8 mouse cellular contexts compared by ENCODE assay signal in genomic region chr1:33669708-33670141, GRCm38 (mm10). TPM values are rescaled to one million over a fixed set of nuclear protein-coding genes. Genes with fewer than 3 reads are reported as not detected.
A peak's percentile ranks its signal among the peaks of the same experiment; 100 is the strongest.
DNase-seq lines count a peak whose midpoint lies in the region; ATAC-seq lines count a peak whose summit lies in the region.

Gene Prim2, minus strand, starts transcription at chr1:33669795.

- peak within 1 kb of the TSS; percentile 76 for H3K27ac ChIP-seq in intestine, embryonic 15.5 days
- H3K27ac ChIP-seq in midbrain, embryonic 10.5 days (replicated peaks), result peak within 1 kb of the TSS; percentile 87

- peak; percentile 70 for DNase-seq in adrenal gland, adult 8-10 months
- DNase-seq in embryo, embryonic 11 days, result peak; percentile 94
- peak; percentile 84 to 85 for DNase-seq in gastrocnemius, postnatal 36 days
- DNase-seq in left cerebral cortex, postnatal 36 days (ENCODE audit: low spot score in 2 of 2), result peak; percentile 85 to 87
- DNase-seq in midbrain, embryonic 10.5 days (ENCODE audit: low spot score), result peak; percentile 90
- DNase-seq in right cerebral cortex, postnatal 36 days (ENCODE audit: low spot score in 2 of 2), result peak; percentile 75 to 76
- DNase-seq in yolk sac, embryonic 10.5 days (ENCODE audit: low spot score), result peak; percentile 86

- H3K27me3 ChIP-seq in intestine, embryonic 15.5 days (replicated peaks), result no peaks in the 10 kb centered on the region
- no peaks in the 10 kb centered on the region for H3K27me3 ChIP-seq in midbrain, embryonic 10.5 days (ENCODE audit: low read depth, poor library complexity, severe bottlenecking)

- intact Hi-C loops in gastrocnemius, postnatal 36 days (cut with DNase I), result loop anchor here (5.0 to 10.0 kb wide), 2 partner anchors 68 to 225 kb away; no protein-coding TSS in a partner anchor
- intact Hi-C loops in left cerebral cortex, postnatal 36 days (cut with DNase I), result loop anchor here (2.0 to 5.0 kb wide), 2 partner anchors 69 to 293 kb away; no protein-coding TSS in a partner anchor

- H3K36me3 ChIP-seq in intestine, embryonic 15.5 days, result no peaks in the 10 kb centered on the region; the same call in 1 of the 2 replicates
- H3K36me3 ChIP-seq in midbrain, embryonic 10.5 days, result peaks cover 35% of the 10 kb centered on the region

- H3K9me3 ChIP-seq in intestine, embryonic 15.5 days, result no peaks in the 10 kb centered on the region
- no peaks in the 10 kb centered on the region for H3K9me3 ChIP-seq in midbrain, embryonic 10.5 days (replicated peaks)

- peak within 1 kb of the TSS; percentile 93 for H3K4me2 ChIP-seq in intestine, embryonic 15.5 days (replicated peaks)

- H3K4me1 ChIP-seq in intestine, embryonic 15.5 days (replicated peaks), result peaks cover 2% of the 10 kb centered on the region; the same call in 1 of the 2 replicates
- peaks cover 24% of the 10 kb centered on the region for H3K4me1 ChIP-seq in midbrain, embryonic 10.5 days

- peak; percentile 93 for ATAC-seq in intestine, embryonic 15.5 days

- under 1% methylated on average over 26 of the region's 26 CpGs for WGBS in intestine, embryonic 15.5 days
- under 1% methylated on average over 26 of the region's 26 CpGs for WGBS in midbrain, embryonic 10.5 days

- H3K9ac ChIP-seq in intestine, embryonic 15.5 days, result peak within 1 kb of the TSS; percentile 69

- peak within 1 kb of the TSS; percentile 55 for H3K4me3 ChIP-seq in intestine, embryonic 15.5 days (replicated peaks)
- H3K4me3 ChIP-seq in midbrain, embryonic 10.5 days, result peak within 1 kb of the TSS; percentile 71

RNA-seq across cellular contexts. Expression of gene Prim2, which starts in this region (rescaled TPM):
- total RNA-seq in adrenal gland, adult 8-10 months (2022), result 1 to 10 TPM; 4.4 to 8.9 (median 6.1) TPM
- 1 to 10 TPM in 1 of 2 experiments, under 1 TPM in 1; 0.87 to 1.1 TPM for total RNA-seq in gastrocnemius, postnatal 36 days (2021)
- polyA plus RNA-seq in intestine, embryonic 15.5 days (2015; fragmentation: Nextera tagmentation; extraction: Ambion mirVana), result 29.7 and 30.8 TPM in 2 replicates
- 1 to 10 TPM; 6.3 to 7.1 TPM for total RNA-seq in left cerebral cortex, postnatal 36 days (2021)
- 57.6 and 59.1 TPM in 2 replicates for polyA plus RNA-seq in midbrain, embryonic 10.5 days (2016; fragmentation: Nextera tagmentation; extraction: Ambion mirVana)

Comparison
In these comparisons a context has a peak if more than half of its experiments do, and no peak if none do; other contexts are left out.
1. Peak in every context shown above with its lines: DNase-seq, ATAC-seq, H3K4me3 ChIP-seq and H3K27ac ChIP-seq.